Mouse (Mus musculus) heart, embryonic 14.5 days (tissue): ENCODE data around the gene Pard3b. TPM values are rescaled to one million over a fixed set of nuclear protein-coding genes. Genes with fewer than 3 reads are reported as not detected.

Source experiments
- ATAC-seq: fragments of 200-750 bp; cut with Nextera tagmentation; 2 replicates; pipeline ENCODE4 v1.8.0; 2017; ENCODE audit warnings: low read depth, moderate TSS enrichment; ENCODE audit not compliant: insufficient number of reproducible peaks, insufficient read depth, low FRiP score
- H3K27ac ChIP-seq, 2 experiments: fragments of 200-500 bp in 1 of 2; fragments of 300-500 bp in 1 of 2; sonication (generic) in 1 of 2; replicated peaks in 1 of 2; 2 replicates each; pipeline ENCODE4 v1.5.1; 2012 to 2014; ENCODE audit warnings: low read depth in 2 of 2, low read length in 2 of 2, control low read depth in 1 of 2, mild to moderate bottlenecking in 1 of 2, mixed read lengths in 1 of 2; ENCODE audit not compliant: control insufficient read depth in 1 of 2, insufficient read depth in 1 of 2
- H3K27me3 ChIP-seq: fragments of 300-500 bp; sonication (generic); 2 replicates; pipeline ENCODE4 v1.6.1; 2014; ENCODE audit warnings: mild to moderate bottlenecking, low read length, control low read depth; ENCODE audit not compliant: control insufficient read depth, insufficient read depth
- H3K36me3 ChIP-seq: fragments of 300-500 bp; sonication (generic); 2 replicates; pipeline ENCODE4 v1.6.1; 2014; ENCODE audit warnings: mild to moderate bottlenecking, control low read depth, low read length, mixed read lengths; ENCODE audit not compliant: control insufficient read depth, insufficient read depth
- H3K4me1 ChIP-seq, 2 experiments: fragments of 200-500 bp in 1 of 2; fragments of 300-500 bp in 1 of 2; sonication (generic) in 1 of 2; 2 replicates each; pipeline ENCODE4 v1.6.1; 2012 to 2014; ENCODE audit warnings: low read length in 2 of 2, control low read depth in 1 of 2, mixed read lengths in 1 of 2; ENCODE audit not compliant: control insufficient read depth in 2 of 2, insufficient read depth in 2 of 2
- H3K4me2 ChIP-seq: fragments of 300-500 bp; sonication (generic); 2 replicates; pipeline ENCODE4 v1.6.1; 2014; ENCODE audit warnings: mild to moderate bottlenecking, low read length
- H3K4me3 ChIP-seq, 2 experiments: fragments of 200-500 bp in 1 of 2; fragments of 300-500 bp in 1 of 2; sonication (generic) in 1 of 2; 2 replicates each; pipeline ENCODE4 v1.5.1; 2012 to 2014; ENCODE audit warnings: low read length in 2 of 2, mild to moderate bottlenecking in 2 of 2, control low read depth in 1 of 2, low read depth in 1 of 2, moderate library complexity in 1 of 2; ENCODE audit not compliant: control insufficient read depth in 1 of 2, insufficient read depth in 1 of 2
- H3K9ac ChIP-seq: fragments of 300-500 bp; sonication (generic); 2 replicates; pipeline ENCODE4 v1.6.1; 2014; ENCODE audit warnings: mild to moderate bottlenecking, low read length
- H3K9me3 ChIP-seq: fragments of 300-500 bp; sonication (generic); 2 replicates; pipeline ENCODE4 v1.6.1; 2016; ENCODE audit warnings: low read length, control low read depth; ENCODE audit not compliant: control insufficient read depth
- WGBS: fragments of 180-500 bp; shearing (Covaris S2); extraction: QIAGEN DNeasy Blood & Tissue Kit; methylation state at CpG from one replicate; pipeline ENCODE4 v1.1.7; 2014; 5-methylcytosine and 5-hydroxymethylcytosine counted together
- polyA plus RNA-seq: library from polyadenylated mRNA; unstranded; fragments of >200 nt; fragmentation: Nextera tagmentation; extraction: Ambion mirVana; gene quantifications from 2 replicates; pipeline ENCODE4 v1.2.1, GENCODE M21; 2014

Pard3b gene
- polyA plus RNA-seq, 1 experiment from 2014 or later, result 17.1 TPM

DNA sequence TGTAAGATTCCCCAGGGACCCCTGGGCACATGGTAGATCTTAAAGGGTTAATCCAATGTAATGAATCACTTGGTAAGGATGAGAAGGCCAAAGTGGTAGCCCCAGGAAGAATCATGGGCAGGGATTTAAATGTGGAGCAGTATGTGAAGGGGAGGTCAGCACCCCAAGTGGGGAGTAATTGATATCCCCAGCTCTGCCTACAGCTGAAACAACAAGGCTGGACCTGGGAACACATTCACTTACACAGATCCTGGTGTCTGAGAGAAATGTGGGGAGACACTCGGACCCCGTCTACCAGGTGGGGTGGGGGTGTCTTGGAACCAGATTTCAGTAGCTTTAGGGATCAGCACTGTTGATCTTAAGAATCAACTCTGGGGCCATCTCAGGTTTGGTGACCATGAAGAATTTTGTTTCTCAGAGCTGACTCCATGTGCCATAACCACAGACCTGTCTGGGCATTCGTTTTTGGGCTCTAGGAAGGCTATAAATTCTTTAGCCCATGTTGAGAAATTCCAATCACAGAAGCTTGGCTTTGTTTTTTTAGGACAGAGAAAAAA is 979.6 kb downstream of the Pard3b start:
- Histone ChIP-seq H3K27ac (no peak overlapping the region), H3K9ac (no peak overlapping the region), H3K4me2 (no peak overlapping the region), H3K36me3 (no peaks in the 10 kb centered on the region), H3K27me3 (no peaks in the 10 kb centered on the region), H3K4me3 (no peak overlapping the region), H3K9me3 (no peaks in the 10 kb centered on the region), H3K4me1 (no peaks in the 10 kb centered on the region)
- ATAC-seq, result no peak
- WGBS, result 76% methylated on average over 3 of the region's 3 CpGs

DNA sequence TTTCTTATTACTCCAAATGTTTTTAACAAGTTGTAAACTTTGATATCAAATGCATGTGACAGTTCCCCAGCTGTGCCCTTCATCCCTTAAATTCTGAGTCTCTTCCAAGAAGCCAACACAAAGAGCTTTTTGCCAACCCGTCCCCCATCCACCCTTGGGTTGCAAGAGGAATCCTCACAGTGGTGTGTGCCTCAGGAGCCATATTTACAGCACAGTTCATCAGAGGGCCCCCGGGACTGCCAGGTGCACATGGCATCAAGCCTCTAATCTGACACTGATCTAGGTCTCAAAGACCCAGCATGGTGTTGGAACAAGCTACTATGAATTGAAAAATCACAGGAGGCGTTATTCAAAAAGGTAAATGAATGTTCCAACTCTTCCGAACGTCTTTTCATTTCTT is 980.8 kb downstream of the Pard3b start:
- H3K27ac ChIP-seq, result no peak overlapping the region
- no peaks in the 10 kb centered on the region for H3K36me3 ChIP-seq
- H3K27me3 ChIP-seq, result no peaks in the 10 kb centered on the region
- WGBS, result 92% methylated on average over 5 of the region's 5 CpGs
- H3K4me1 ChIP-seq, result no peaks in the 10 kb centered on the region
- H3K9me3 ChIP-seq, result no peaks in the 10 kb centered on the region
- no peak for ATAC-seq
- no peak overlapping the region for H3K4me2 ChIP-seq
- no peak overlapping the region for H3K9ac ChIP-seq
- H3K4me3 ChIP-seq, result no peak overlapping the region

DNA sequence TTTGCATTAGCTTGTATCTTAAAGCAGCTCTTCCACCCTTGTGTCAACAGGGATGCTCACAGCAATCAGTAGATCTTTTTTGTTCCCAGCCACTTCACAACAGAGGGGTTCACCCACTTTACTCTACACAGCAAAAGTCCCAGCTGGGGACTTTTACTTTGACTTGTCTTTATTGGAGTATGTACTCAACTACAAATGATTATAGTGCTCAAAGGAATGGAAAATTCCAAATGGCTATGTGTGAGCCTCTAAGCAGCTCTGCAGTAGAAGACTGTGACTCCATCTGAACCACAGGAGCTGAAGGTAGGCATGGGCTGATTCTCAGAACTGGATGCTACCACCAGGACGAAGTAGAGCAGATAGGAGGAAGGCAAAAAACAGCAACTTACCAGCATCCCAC is 983.8 kb downstream of the Pard3b start:
- no peaks in the 10 kb centered on the region for H3K36me3 ChIP-seq
- no peak overlapping the region for H3K4me2 ChIP-seq
- H3K27ac ChIP-seq, result no peak overlapping the region
- no peak for ATAC-seq
- 83% methylated on average over 1 of the region's 1 CpGs for WGBS
- no peak overlapping the region for H3K4me3 ChIP-seq
- H3K9ac ChIP-seq, result no peak overlapping the region
- no peaks in the 10 kb centered on the region for H3K9me3 ChIP-seq
- peaks cover 2 to 9% of the 10 kb centered on the region in 2 experiments; a peak in 3 of 4 replicates for H3K4me1 ChIP-seq
- H3K27me3 ChIP-seq, result no peaks in the 10 kb centered on the region

DNA sequence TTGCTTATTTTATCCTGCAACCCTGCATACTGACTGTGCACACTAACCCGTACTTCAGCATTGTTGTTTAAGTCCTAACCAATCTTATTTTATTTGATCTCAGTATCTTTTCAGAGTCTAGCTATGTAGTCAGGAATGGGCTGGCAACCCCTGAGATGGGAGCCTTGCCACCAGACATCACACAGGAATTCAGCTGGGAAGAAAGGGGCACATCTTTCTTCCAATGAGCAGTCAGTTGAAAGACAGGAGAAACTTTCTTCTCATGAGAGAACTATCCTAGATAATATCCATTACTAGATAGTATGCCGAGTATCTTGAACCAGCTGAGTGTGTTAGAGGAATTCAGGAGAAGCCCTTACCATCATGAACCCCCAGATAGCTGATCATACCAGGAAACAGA is 985.5 kb downstream of the Pard3b start:
- H3K4me3 ChIP-seq, result no peak overlapping the region
- no peaks in the 10 kb centered on the region for H3K27me3 ChIP-seq
- no peak for ATAC-seq
- no peaks in the 10 kb centered on the region for H3K36me3 ChIP-seq
- no peak overlapping the region for H3K4me2 ChIP-seq
- H3K9me3 ChIP-seq, result no peaks in the 10 kb centered on the region
- WGBS, result 76% methylated on average over 2 of the region's 2 CpGs
- H3K4me1 ChIP-seq, result peaks cover 2 to 9% of the 10 kb centered on the region in 2 experiments; a peak in 3 of 4 replicates
- H3K9ac ChIP-seq, result no peak overlapping the region
- no peak overlapping the region for H3K27ac ChIP-seq

DNA sequence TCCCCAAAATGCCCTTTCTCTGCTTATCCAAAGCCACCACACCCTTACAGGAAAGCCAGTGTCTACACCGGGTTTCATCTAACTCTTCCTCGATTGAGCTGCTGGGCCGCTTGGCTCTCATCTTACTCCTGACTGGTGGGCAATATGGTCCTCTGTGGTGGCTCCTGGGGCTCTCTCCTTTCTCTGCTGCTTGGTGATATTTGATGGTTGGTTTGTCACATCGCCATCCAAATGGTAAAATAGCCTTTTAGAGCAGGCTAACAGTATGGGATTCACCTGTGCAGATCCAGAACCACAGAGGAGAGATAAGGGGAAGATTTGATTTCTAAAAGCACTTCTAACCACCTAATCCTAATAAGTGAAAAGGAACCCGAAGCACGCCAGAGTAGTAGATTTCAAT is 986.2 kb downstream of the Pard3b start:
- Histone ChIP-seq H3K9me3 (no peaks in the 10 kb centered on the region), H3K4me2 (no peak overlapping the region), H3K27me3 (no peaks in the 10 kb centered on the region), H3K9ac (no peak overlapping the region), H3K27ac (no peak overlapping the region), H3K36me3 (no peaks in the 10 kb centered on the region), H3K4me3 (no peak overlapping the region), H3K4me1 (peaks cover 2 to 9% of the 10 kb centered on the region in 2 experiments; a peak in 3 of 4 replicates)
- ATAC-seq, result no peak
- WGBS, result 89% methylated on average over 6 of the region's 6 CpGs

DNA sequence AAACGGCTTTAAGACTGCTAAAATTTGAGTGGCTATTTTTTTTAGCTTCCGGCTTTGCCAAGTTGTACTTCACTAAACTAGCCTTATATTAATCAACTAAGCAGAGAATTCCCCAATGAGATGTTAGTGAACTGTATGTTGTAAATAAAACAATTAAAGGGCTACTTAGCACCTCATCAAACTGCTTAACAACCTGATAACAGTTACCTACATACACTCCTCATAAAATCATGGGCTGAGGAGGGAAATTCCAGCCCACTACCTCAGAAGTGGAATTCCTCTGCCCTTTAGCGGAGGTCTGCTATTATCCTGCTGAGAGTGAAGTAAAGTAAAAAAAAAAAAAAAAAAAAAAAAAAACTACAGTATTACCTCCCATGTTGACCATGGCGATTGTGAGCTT is 986.7 kb downstream of the Pard3b start:
- WGBS, result 62% methylated on average over 4 of the region's 4 CpGs
- Histone ChIP-seq H3K4me1 (peaks cover 2 to 9% of the 10 kb centered on the region in 2 experiments; a peak in 3 of 4 replicates), H3K9me3 (no peaks in the 10 kb centered on the region), H3K27ac (no peak overlapping the region), H3K36me3 (no peaks in the 10 kb centered on the region), H3K4me2 (no peak overlapping the region), H3K27me3 (no peaks in the 10 kb centered on the region), H3K9ac (no peak overlapping the region), H3K4me3 (no peak overlapping the region)
- no peak for ATAC-seq

DNA sequence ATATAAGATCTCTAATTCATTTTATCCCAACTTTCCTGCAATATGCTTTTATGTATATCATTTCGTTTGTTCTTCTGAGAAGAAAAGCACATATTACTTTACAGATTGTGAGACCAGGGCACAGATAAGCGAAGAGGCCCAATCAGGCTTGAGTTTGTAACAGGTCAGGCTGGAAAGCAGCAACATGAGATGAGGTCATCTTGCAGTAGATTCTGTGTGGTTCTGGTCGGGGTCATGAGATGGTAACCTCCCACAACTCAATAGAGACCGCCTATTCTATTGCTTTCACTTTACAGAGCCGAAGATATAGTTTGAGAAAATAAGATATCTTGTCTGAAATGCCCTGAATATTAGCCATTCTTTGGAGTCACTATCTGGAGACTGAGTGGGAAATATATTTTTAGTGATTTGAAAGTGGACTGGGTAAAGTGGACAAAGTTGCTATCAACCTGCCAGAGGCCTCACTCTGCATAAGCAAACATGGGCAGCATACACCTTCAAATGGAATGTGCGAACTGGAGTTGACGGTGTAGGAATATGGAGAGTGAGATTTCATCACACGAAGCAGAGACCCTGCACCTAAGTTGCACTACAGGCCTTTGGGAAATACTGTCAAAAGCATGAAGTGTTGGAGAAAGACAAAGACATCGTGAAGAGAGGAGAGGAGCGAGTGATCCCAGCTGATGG is 987.3 kb downstream of the Pard3b start:
- no peaks in the 10 kb centered on the region for H3K27me3 ChIP-seq
- no peak for ATAC-seq
- no peak overlapping the region for H3K27ac ChIP-seq
- H3K4me3 ChIP-seq, result no peak overlapping the region
- H3K9ac ChIP-seq, result no peak overlapping the region
- peaks cover 2 to 9% of the 10 kb centered on the region in 2 experiments; a peak in 3 of 4 replicates for H3K4me1 ChIP-seq
- no peaks in the 10 kb centered on the region for H3K36me3 ChIP-seq
- WGBS, result 60% methylated on average over 10 of the region's 10 CpGs
- H3K4me2 ChIP-seq, result no peak overlapping the region
- no peaks in the 10 kb centered on the region for H3K9me3 ChIP-seq

DNA sequence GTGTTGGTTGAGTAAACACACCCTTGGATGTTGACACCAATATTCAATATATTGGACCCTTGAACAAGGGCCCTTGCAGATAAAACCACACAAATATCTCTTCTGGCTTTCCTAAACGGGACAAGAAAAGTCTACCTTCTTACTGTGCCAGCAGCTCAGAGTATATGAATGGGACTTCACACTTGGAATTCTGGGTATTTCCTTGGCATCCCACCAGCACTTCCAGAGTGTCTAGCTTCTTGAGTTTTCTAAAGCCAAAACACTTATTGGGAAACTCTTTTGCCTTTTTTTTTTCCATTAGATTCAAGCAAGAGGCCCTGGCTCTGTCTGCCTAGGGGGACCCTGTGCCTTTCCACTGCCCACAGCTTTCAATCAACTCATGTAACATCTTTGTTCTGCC is 991.3 kb downstream of the Pard3b start:
- no peaks in the 10 kb centered on the region for H3K36me3 ChIP-seq
- no peaks in the 10 kb centered on the region for H3K9me3 ChIP-seq
- no peaks in the 10 kb centered on the region for H3K27me3 ChIP-seq
- no peak for ATAC-seq
- H3K4me3 ChIP-seq, result no peak overlapping the region
- H3K27ac ChIP-seq, result no peak overlapping the region
- H3K9ac ChIP-seq, result no peak overlapping the region
- 67% methylated on average over 1 of the region's 1 CpGs for WGBS
- peaks cover 5 to 13% of the 10 kb centered on the region in 2 experiments; a peak in 3 of 4 replicates for H3K4me1 ChIP-seq
- no peak overlapping the region for H3K4me2 ChIP-seq
